Mouse (Mus musculus) myocyte (in vitro differentiated cells): ENCODE results near the gene Aaed1. TPM values are rescaled to one million over a fixed set of nuclear protein-coding genes. Genes with fewer than 3 reads are reported as not detected.

ENCODE experiments used
- H3K27me3 ChIP-seq: one replicate; pipeline ENCODE4 v1.6.1; 2011; ENCODE audit not compliant: control insufficient read depth, insufficient read depth, insufficient read length
- H3K36me3 ChIP-seq: one replicate; pipeline ENCODE4 v1.6.1; 2011; ENCODE audit not compliant: control insufficient read depth, insufficient read depth
- H3K4me2 ChIP-seq: one replicate; pipeline ENCODE4 v1.6.1; 2011; ENCODE audit warnings: low read depth, control low read depth
- H3K4me3 ChIP-seq: one replicate; pipeline ENCODE4 v1.5.1; 2011; ENCODE audit warnings: mild to moderate bottlenecking, control low read depth, moderate library complexity
- H3K79me2 ChIP-seq: one replicate; pipeline ENCODE4 v1.6.1; 2011; ENCODE audit not compliant: control insufficient read depth, insufficient read depth
- H3ac ChIP-seq: one replicate; pipeline ENCODE4 v1.6.1; 2011; ENCODE audit not compliant: control insufficient read depth, insufficient read length
- CEBPB ChIP-seq: IDR thresholded peaks from 2 replicates; pipeline ENCODE4 v1.6.1; 2011; ENCODE audit warnings: mild to moderate bottlenecking, moderate library complexity; ENCODE audit not compliant: poor library complexity, insufficient read depth, severe bottlenecking
- E2F4 ChIP-seq: IDR thresholded peaks from one replicate; pipeline ENCODE4 v1.6.1; 2011; ENCODE audit warnings: mild to moderate bottlenecking, control low read depth, moderate library complexity; ENCODE audit not compliant: insufficient read depth
- MAX ChIP-seq: IDR thresholded peaks from one replicate; pipeline ENCODE4 v1.6.1; 2011; ENCODE audit warnings: low read depth, mild to moderate bottlenecking, control low read depth
- MYOD1 ChIP-seq, 3 experiments: IDR thresholded peaks; one replicate each; pipeline ENCODE4 v1.6.1; 2011; ENCODE audit warnings: control low read depth in 2 of 3, low read depth in 2 of 3, mild to moderate bottlenecking in 2 of 3, moderate library complexity in 1 of 3; ENCODE audit not compliant: insufficient read length in 2 of 3, control insufficient read depth in 1 of 3
- MYOG ChIP-seq, 3 experiments: IDR thresholded peaks; one replicate each; pipeline ENCODE4 v1.6.1; 2011; ENCODE audit warnings: control low read depth in 2 of 3, low read depth in 2 of 3, mild to moderate bottlenecking in 2 of 3; ENCODE audit not compliant: insufficient read length in 2 of 3, control insufficient read depth in 1 of 3, insufficient read depth in 1 of 3
- POLR2A ChIP-seq: IDR thresholded peaks from one replicate; pipeline ENCODE4 v1.6.1; 2011; ENCODE audit warnings: low read depth, mild to moderate bottlenecking, control low read depth, moderate library complexity; ENCODE audit not compliant: insufficient read length
- POLR2AphosphoS2 ChIP-seq: IDR thresholded peaks from one replicate; pipeline ENCODE4 v1.6.1; 2011; ENCODE audit warnings: low read depth, control low read depth; ENCODE audit not compliant: insufficient read length
- REST ChIP-seq: IDR thresholded peaks from one replicate; pipeline ENCODE4 v1.6.1; 2011; ENCODE audit warnings: mild to moderate bottlenecking, control low read depth, moderate library complexity; ENCODE audit not compliant: insufficient read depth, insufficient read length
- SRF ChIP-seq: IDR thresholded peaks from one replicate; pipeline ENCODE4 v1.6.1; 2011; ENCODE audit warnings: low read depth; ENCODE audit not compliant: control insufficient read depth, insufficient read length
- TCF12 ChIP-seq: IDR thresholded peaks from one replicate; pipeline ENCODE4 v1.6.1; 2011; ENCODE audit warnings: mild to moderate bottlenecking, control low read depth; ENCODE audit not compliant: poor library complexity, insufficient read depth, severe bottlenecking
- TCF3 ChIP-seq: IDR thresholded peaks from one replicate; pipeline ENCODE4 v1.6.1; 2011; ENCODE audit warnings: low read depth, control low read depth; ENCODE audit not compliant: insufficient read length
- USF1 ChIP-seq: IDR thresholded peaks from one replicate; pipeline ENCODE4 v1.6.1; 2011; ENCODE audit warnings: low read depth, mild to moderate bottlenecking, control low read depth, moderate library complexity
- polyA plus RNA-seq: library from polyadenylated mRNA; unstranded; fragments of >200 nt; fragmentation: generic; extraction: Trizol; gene quantifications from one replicate; pipeline ENCODE4 v1.2.1, GENCODE M21; 2012; ENCODE audit warnings: missing spikeins

The Aaed1 gene
- polyA plus RNA-seq, 1 experiment, result 12.1 TPM

DNA sequence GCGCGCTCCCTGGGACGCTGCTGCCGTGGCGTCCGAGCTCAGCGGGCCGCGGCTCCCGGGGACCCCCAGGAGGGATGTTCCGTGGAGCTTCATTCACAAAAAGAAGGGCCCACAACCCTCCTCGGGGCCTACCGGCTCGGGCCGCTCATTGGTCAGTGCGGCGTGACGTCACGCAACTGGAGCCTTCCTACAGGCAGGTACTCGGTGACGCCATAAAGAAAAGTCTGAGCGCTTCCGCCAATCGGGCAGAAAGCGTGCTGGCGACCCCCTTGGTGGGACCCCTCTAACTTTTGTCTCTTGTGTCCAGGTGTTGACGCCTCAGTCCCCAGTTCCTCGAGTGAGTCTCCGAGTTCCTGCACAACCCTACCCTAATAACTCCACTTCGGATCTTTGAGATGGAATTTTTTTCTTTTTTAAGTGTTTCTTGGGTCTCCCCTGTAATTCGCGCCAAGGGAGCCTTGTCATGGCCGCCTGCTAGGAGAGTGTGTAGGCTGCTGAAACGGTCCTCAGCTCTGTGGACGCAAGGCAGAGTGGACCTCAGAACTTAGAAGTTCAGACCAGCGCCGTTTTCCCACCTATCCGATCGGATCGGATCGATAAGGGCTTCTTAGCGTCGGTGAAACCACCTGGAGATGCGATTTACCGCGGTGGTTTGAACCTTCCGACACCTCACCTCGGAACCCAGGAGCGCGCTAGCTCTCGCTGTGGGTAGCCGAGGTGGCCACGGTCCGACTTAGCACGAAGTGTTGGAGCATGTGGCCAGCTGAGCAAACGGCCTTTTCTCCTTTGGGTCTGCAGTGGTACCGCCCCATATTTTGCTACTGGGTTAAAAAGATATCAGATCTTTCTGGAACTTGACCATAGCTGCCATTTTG lies 37.4 kb downstream of the Aaed1 start, which contains the start of gene Cdc14b:
Gene Cdc14b, minus strand, starts transcription at position 412 of the 875 bp plus-strand sequence.
- Histone ChIP-seq H3K4me2 (peak within 1 kb of the TSS; percentile 85), H3K36me3 (no peaks in the 10 kb centered on the region), H3K79me2 (peaks cover 3% of the 10 kb centered on the region), H3ac (peak within 1 kb of the TSS; percentile 40), H3K4me3 (peak within 1 kb of the TSS; percentile 41), H3K27me3 (no peaks in the 10 kb centered on the region)
- TF ChIP-seq MYOD1 (IDR thresholded peaks at IDR 0.05; ENCODE audit: control insufficient read depth in 1 of 3, insufficient read length in 2 of 3, low read depth in 2 of 3), result no peak
- peak; percentile 40 for TF ChIP-seq POLR2A

DNA sequence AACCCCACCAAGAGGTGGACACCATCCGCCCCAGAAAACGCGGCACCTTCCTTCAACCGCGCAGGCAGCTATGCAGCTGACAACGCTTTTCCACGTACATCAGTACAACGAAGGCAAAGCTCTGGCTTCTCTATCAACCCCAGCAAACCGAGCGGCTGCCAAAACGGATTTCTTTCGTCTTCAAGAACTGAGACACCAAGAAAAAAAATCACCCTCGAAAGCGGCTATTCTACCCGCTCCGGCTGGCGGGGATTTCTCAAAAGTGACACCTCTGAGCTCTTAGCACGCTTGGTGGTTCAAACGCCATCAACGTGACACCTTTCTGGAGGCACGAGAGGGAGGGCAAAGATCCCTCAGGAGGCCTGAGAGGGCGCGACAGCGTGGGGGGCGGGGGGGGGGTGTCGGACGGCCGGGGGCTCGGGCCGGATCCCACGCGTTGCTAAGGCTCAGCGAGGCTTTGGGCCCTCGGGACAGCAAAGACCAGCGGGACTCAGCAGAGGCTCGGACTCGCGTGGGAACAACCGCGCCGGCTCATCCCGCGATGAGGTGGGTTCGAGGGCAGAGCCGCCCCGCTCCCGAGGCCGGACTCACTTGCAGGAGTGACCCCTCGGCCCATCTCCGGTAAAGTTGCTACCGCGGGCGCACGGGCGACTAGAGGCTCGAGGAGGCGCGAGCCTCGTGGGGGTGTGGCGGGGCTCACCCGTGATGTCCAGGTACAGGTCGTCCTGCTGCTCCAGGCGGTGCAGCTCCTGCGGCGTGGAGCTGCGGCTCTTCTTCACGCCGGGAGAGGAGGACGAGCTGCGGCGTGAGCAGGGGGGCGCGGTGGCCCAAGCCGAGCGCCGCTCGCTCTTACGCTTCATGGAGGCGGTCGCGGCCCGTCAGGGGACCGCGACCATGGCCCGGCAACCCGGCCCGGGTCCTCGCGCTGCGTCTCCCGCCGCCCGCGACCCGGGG lies 38.3 kb downstream of the Aaed1 start:
- no peaks in the 10 kb centered on the region for H3K36me3 ChIP-seq
- H3K4me2 ChIP-seq, result peak overlapping the region; percentile 85
- no peaks in the 10 kb centered on the region for H3K27me3 ChIP-seq
- H3ac ChIP-seq, result peak overlapping the region; percentile 40
- H3K79me2 ChIP-seq, result peaks cover 3% of the 10 kb centered on the region
- H3K4me3 ChIP-seq, result peak overlapping the region; percentile 41
- TF ChIP-seq POLR2AphosphoS2 (peak; percentile 43), MYOG (IDR thresholded peaks at IDR 0.05; ENCODE audit: control insufficient read depth in 1 of 3, insufficient read depth in 1 of 3, insufficient read length in 2 of 3, low read depth in 2 of 3) (peak in 1 of 3 experiments; percentile 14), TCF3 (no peak)

DNA sequence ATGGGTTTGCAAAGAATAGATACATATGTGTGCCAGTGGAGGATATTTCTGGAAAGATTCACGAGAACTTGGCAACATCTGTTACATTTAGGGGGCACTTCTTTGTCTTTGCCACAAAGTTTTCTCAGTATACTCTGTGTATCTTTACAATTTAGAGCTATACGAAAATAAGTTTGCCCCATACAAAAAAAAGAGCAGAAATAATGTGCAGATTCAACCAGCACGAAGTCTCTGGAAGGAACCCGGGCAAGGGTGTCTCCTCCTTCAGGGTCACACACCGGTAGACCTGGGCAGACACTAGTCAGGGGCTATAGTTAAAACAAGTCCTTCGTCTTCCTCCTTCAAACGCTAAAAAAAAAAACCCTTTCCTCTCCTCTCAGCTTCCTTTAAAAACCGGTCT lies 39.2 kb downstream of the Aaed1 start:
- H3K4me3 ChIP-seq, result peak overlapping the region; percentile 41
- H3ac ChIP-seq, result no peak overlapping the region
- H3K4me2 ChIP-seq, result no peak overlapping the region
- no peaks in the 10 kb centered on the region for H3K36me3 ChIP-seq
- TF ChIP-seq POLR2A, result no peak
- no peak for TF ChIP-seq CEBPB
- TF ChIP-seq E2F4, result no peak
- no peak for TF ChIP-seq TCF3
- no peak for TF ChIP-seq REST
- no peak for TF ChIP-seq SRF
- TF ChIP-seq TCF12, result no peak
- no peak for TF ChIP-seq MYOD1 (IDR thresholded peaks at IDR 0.05; ENCODE audit: control insufficient read depth in 1 of 3, insufficient read length in 2 of 3, low read depth in 2 of 3)
- TF ChIP-seq POLR2AphosphoS2, result no peak
- no peak for TF ChIP-seq MAX
- TF ChIP-seq MYOG (IDR thresholded peaks at IDR 0.05; ENCODE audit: control insufficient read depth in 1 of 3, insufficient read depth in 1 of 3, insufficient read length in 2 of 3, low read depth in 2 of 3), result no peak
- no peak for TF ChIP-seq USF1
- H3K27me3 ChIP-seq, result no peaks in the 10 kb centered on the region
- H3K79me2 ChIP-seq, result peaks cover 3% of the 10 kb centered on the region

DNA sequence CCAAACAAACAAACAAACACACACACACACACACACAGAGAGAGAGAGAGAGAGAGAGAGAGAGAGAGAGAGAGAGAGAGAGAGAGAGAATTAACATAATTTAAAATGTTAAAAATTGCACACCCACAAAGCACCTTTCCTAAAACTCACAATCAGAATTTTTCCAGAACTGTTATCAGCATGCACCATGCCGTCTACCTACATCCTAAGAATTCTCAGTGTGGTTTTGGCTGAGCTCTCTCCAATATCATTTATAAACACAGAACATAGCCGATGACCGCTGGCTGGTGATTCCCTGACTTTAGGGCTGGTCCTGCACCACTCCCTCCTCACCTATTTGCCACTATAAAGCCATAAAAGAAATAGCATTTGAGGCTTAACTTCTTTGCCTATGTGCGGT lies 44.1 kb downstream of the Aaed1 start:
- Histone ChIP-seq H3K4me3 (no peak overlapping the region), H3ac (no peak overlapping the region), H3K36me3 (no peaks in the 10 kb centered on the region), H3K27me3 (no peaks in the 10 kb centered on the region), H3K4me2 (no peak overlapping the region), H3K79me2 (peaks cover 3% of the 10 kb centered on the region)
- TF ChIP-seq TCF3 (no peak), POLR2A (no peak), USF1 (no peak), TCF12 (no peak), MYOD1 (IDR thresholded peaks at IDR 0.05; ENCODE audit: control insufficient read depth in 1 of 3, insufficient read length in 2 of 3, low read depth in 2 of 3) (no peak), CEBPB (no peak), REST (no peak), POLR2AphosphoS2 (no peak), MYOG (IDR thresholded peaks at IDR 0.05; ENCODE audit: control insufficient read depth in 1 of 3, insufficient read depth in 1 of 3, insufficient read length in 2 of 3, low read depth in 2 of 3) (no peak), MAX (no peak), E2F4 (no peak), SRF (no peak)
